Mouse (Mus musculus) ES-E14 (cell line): ENCODE results near the gene Nme4. TPM values are rescaled to one million over a fixed set of nuclear protein-coding genes. Genes with fewer than 3 reads are reported as not detected.
"Not testable (repeated sequence)": the region's sequence is repeated elsewhere in the genome, so short reads cannot be mapped to it uniquely, and the experiment has no call there.

ENCODE experiments used
- DNase-seq: peaks from one replicate; pipeline ENCODE4 v3.0.0-alpha.2; 2013; ENCODE audit warnings: low read depth, low spot score
- H3K27ac ChIP-seq: 2 replicates; pipeline ENCODE4 v1.5.1; 2012; ENCODE audit warnings: low read depth, mild to moderate bottlenecking, low read length, moderate library complexity, mixed read lengths; ENCODE audit not compliant: poor library complexity, insufficient read depth, severe bottlenecking
- H3K36me3 ChIP-seq: 2 replicates; pipeline ENCODE4 v1.6.1; 2012; ENCODE audit warnings: mild to moderate bottlenecking, low read length, moderate library complexity, mixed read lengths; ENCODE audit not compliant: control insufficient read depth, poor library complexity, insufficient read depth, severe bottlenecking
- H3K4me1 ChIP-seq, 2 experiments: fragments of 150-350 bp in 1 of 2; sonication (generic) in 1 of 2; 2 replicates each; pipeline ENCODE4 v1.6.1; 2012; ENCODE audit warnings: low read length in 2 of 2, mild to moderate bottlenecking in 1 of 2, mixed read lengths in 1 of 2; ENCODE audit not compliant: control insufficient read depth in 2 of 2, insufficient read depth in 2 of 2, poor library complexity in 1 of 2
- H3K4me3 ChIP-seq, 2 experiments: fragments of 150-350 bp in 1 of 2; sonication (generic) in 1 of 2; 2 replicates each; pipeline ENCODE4 v1.5.1; 2012; ENCODE audit warnings: low read length in 2 of 2, low read depth in 1 of 2, mild to moderate bottlenecking in 1 of 2, mixed read lengths in 1 of 2; ENCODE audit not compliant: insufficient read depth in 1 of 2, poor library complexity in 1 of 2, severe bottlenecking in 1 of 2
- H3K9ac ChIP-seq: 2 replicates; pipeline ENCODE4 v1.6.1; 2012; ENCODE audit warnings: low read depth, mild to moderate bottlenecking, low read length, mixed read lengths; ENCODE audit not compliant: poor library complexity, insufficient read depth, severe bottlenecking
- H3K9me3 ChIP-seq: fragments of 150-350 bp; sonication (generic); 2 replicates; pipeline ENCODE4 v1.6.1; 2012; ENCODE audit warnings: low read depth, mild to moderate bottlenecking, low read length; ENCODE audit not compliant: control insufficient read depth, insufficient read depth
- CHD2 ChIP-seq: IDR thresholded peaks from 2 replicates; pipeline ENCODE4 v1.6.1; 2014; ENCODE audit warnings: mild to moderate bottlenecking, low read depth, low read length, inconsistent platforms
- HCFC1 ChIP-seq: IDR thresholded peaks from 2 replicates; pipeline ENCODE4 v1.6.1; 2012; ENCODE audit warnings: low read length, inconsistent platforms, borderline replicate concordance; ENCODE audit not compliant: insufficient read depth
- MAFK ChIP-seq: IDR thresholded peaks from 2 replicates; pipeline ENCODE4 v1.6.1; 2014; ENCODE audit warnings: mild to moderate bottlenecking, low read depth, low read length, inconsistent platforms; ENCODE audit not compliant: insufficient read depth
- ZC3H11A ChIP-seq: IDR thresholded peaks from 2 replicates; pipeline ENCODE4 v1.6.1; 2012; ENCODE audit warnings: low read depth, mild to moderate bottlenecking, inconsistent platforms, low read length, borderline replicate concordance
- ZNF384 ChIP-seq: IDR thresholded peaks from 2 replicates; pipeline ENCODE4 v1.6.1; 2012; ENCODE audit warnings: low read depth, low read length, inconsistent platforms
- in situ Hi-C, 2 experiments: fragments of 600-800 bp; cut with MboI; formaldehyde crosslinking; loops; one replicate each; pipeline ENCODE4 v1.15.1; 2025; ENCODE audit warnings: low sequenced_read_pairs in 2 of 2, inconsistent platforms in 1 of 2; ENCODE audit not compliant: unreplicated experiment in 2 of 2
- total RNA-seq: library from RNA; depleted of rRNA; stranded (reverse); fragments of 300-350 nt; gene quantifications from 2 replicates; pipeline ENCODE4 v1.2.3, GENCODE M21; 2012

The Nme4 gene
- total RNA-seq, 1 experiment = 96.4 TPM

GRCm38 (mm10) chr17:26100166-26100565 is 4.8 kb upstream of the Nme4 start:
- no peaks in the 10 kb centered on the region for H3K9me3 ChIP-seq
- no peak overlapping the region for H3K4me3 ChIP-seq
- H3K9ac ChIP-seq = no peak overlapping the region
- TF ChIP-seq ZNF384 = no peak
- no peak for TF ChIP-seq MAFK
- H3K36me3 ChIP-seq = no peaks in the 10 kb centered on the region
- no peaks in the 10 kb centered on the region; a peak in 1 of 4 replicates for H3K4me1 ChIP-seq
- DNase-seq = no peak
- no peak overlapping the region for H3K27ac ChIP-seq
- in situ Hi-C loops = no loop called here

GRCm38 (mm10) chr17:26099316-26099715 is 3.9 kb upstream of the Nme4 start:
- H3K36me3 ChIP-seq, H3K9ac ChIP-seq, in situ Hi-C loops, H3K27ac ChIP-seq, H3K9me3 ChIP-seq, DNase-seq, H3K4me3 ChIP-seq, H3K4me1 ChIP-seq: not testable (repeated sequence)

DNA sequence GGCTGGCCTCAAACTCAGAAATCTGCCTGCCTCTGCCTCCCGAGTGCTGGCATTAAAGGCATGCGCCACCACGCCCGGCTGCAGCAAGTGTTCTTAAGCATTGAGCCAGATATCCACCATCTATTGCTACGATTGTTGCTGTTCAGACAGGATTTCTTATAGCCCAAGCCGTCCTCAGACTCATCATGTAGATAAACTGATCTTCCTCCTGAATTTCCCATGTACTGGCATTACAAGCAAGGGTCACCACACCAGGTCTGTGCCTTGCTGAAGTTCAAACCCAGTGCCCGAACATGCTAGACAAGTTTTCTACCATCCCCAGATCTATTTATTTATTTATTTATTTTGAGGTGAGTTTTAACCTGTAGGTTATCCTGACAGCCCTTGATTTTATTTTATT is 3.1 kb upstream of the Nme4 start:
- Histone ChIP-seq H3K4me1 (peaks cover 0 to 4% of the 10 kb centered on the region in 2 experiments; a peak in 1 of 4 replicates), H3K9ac (no peak overlapping the region), H3K9me3 (no peaks in the 10 kb centered on the region), H3K36me3 (peaks cover 5% of the 10 kb centered on the region), H3K4me3 (no peak overlapping the region), H3K27ac (no peak overlapping the region)
- in situ Hi-C loops = no loop called here
- TF ChIP-seq CHD2 (no peak), ZC3H11A (no peak), MAFK (no peak), ZNF384 (no peak), HCFC1 (no peak)
- no peak for DNase-seq

GRCm38 (mm10) chr17:26094531-26095110 is 781 bp downstream of the Nme4 start:
- Histone ChIP-seq H3K9ac (peak overlapping the region; percentile 89), H3K36me3 (peaks cover 25% of the 10 kb centered on the region), H3K4me1 (peaks cover 0 to 5% of the 10 kb centered on the region in 2 experiments; a peak in 1 of 4 replicates), H3K27ac (peak overlapping the region; percentile 37; the same call in 1 of the 2 replicates), H3K4me3 (peak overlapping the region; percentile 76 to 86), H3K9me3 (no peaks in the 10 kb centered on the region)
- in situ Hi-C loops = no loop called here
- no peak for DNase-seq
- TF ChIP-seq ZNF384 (no peak), HCFC1 (no peak), ZC3H11A (no peak)

DNA sequence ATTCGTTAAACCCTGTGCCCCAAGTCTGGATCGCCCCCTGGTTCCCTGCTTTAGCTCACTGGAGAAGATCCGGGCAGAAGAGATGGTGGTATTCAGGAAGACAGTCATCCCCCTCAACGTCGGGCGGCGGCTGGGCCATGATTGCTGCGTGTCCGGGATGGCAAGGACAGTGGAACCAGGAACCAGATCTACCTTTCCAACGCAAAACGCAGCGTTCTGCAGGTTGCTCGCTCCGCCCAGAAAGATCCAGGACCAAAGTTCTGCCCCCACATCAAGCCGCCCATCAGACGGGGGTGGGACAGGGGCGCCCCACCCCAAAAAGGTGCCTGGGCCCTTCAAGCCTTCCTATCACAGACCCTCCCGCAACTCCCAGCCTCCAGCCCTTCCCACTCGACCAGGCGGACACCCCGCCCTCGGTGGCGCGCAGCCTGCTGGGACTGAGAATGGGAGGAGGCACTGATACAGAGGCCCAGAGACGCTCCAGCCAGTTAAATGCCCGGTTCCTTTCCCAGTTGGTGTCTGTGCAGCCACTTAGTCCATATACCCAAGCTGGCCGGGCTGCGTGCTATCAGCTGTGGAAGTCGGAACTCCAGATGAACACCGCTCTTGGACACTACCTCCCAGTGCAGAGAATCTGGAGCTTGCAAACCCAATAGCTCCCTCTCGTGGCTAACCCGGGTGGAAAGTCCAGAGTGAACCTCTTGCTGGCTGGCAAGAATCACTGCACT is 5.3 kb downstream of the Nme4 start, which contains the start of gene Decr2:
Decr2 (minus strand) TSS at position 433 of the 728 bp plus-strand sequence.
- DNase-seq = peak; percentile 93

More for the DNA sequence above, 5.3 kb downstream of the Nme4 start, which contains the start of gene Decr2:
- H3K4me3 ChIP-seq = peak within 1 kb of the TSS; percentile 61 to 76
- TF ChIP-seq HCFC1 (no peak), ZNF384 (0 out of 2 replicates have a peak, but pooled peaks have one; percentile 13)
- no peaks in the 10 kb centered on the region for H3K9me3 ChIP-seq
- H3K4me1 ChIP-seq = peaks cover 0 to 5% of the 10 kb centered on the region in 2 experiments; a peak in 2 of 4 replicates
- peak within 1 kb of the TSS; percentile 60 for H3K9ac ChIP-seq
- in situ Hi-C loops = no loop called here
- H3K27ac ChIP-seq = peak within 1 kb of the TSS; percentile 38; the same call in 1 of the 2 replicates
- peaks cover 29% of the 10 kb centered on the region for H3K36me3 ChIP-seq
